Mouse (Mus musculus) kidney, postnatal 36 days (tissue): ENCODE measurements around the gene Mmel1.

ENCODE experiments used
- DNase-seq, 2 experiments: peaks; one replicate each; pipeline ENCODE4 v3.0.0; 2021 to 2022; ENCODE audit warnings: mixed read lengths in 2 of 2

Gene Mmel1

GRCm38 (mm10) chr4:154941831-154942230 lies 72.4 kb downstream of the Mmel1 start:
- no peak for DNase-seq

- no peak for DNase-seq
These were observed 73.4 kb downstream of the Mmel1 start for GRCm38 (mm10) chr4:154942632-154943322.

GRCm38 (mm10) chr4:154943323-154944039 lies 74.1 kb downstream of the Mmel1 start:
- no peak for DNase-seq

GRCm38 (mm10) chr4:154944121-154944590 lies 74.8 kb downstream of the Mmel1 start:
- DNase-seq: peak; percentile 87 to 91
